Mouse (Mus musculus) MEL (cell line): ENCODE measurements around the gene Ndufa5.

ENCODE experiments used
- GABPA ChIP-seq: IDR thresholded peaks from 2 replicates; pipeline ENCODE4 v1.6.1; 2012; ENCODE audit warnings: low read depth, mild to moderate bottlenecking, inconsistent platforms, low read length, improper control_type of control experiment, moderate library complexity
- MAZ ChIP-seq: IDR thresholded peaks from 2 replicates; pipeline ENCODE4 v1.6.1; 2012; ENCODE audit warnings: low read depth, mild to moderate bottlenecking, inconsistent platforms, low read length, improper control_type of control experiment
- NELFE ChIP-seq: IDR thresholded peaks from 2 replicates; pipeline ENCODE4 v1.6.1; 2011; ENCODE audit warnings: low read depth, low read length, improper control_type of control experiment
- POLR2A ChIP-seq, 2 experiments: IDR thresholded peaks; 2 replicates each; pipeline ENCODE4 v1.6.1; 2011 to 2012; ENCODE audit warnings: low read length in 2 of 2, mild to moderate bottlenecking in 2 of 2, control low read depth in 1 of 2, improper control_type of control experiment in 1 of 2, low read depth in 1 of 2, moderate library complexity in 1 of 2; ENCODE audit not compliant: control insufficient read depth in 1 of 2, insufficient read depth in 1 of 2, poor library complexity in 1 of 2
- POLR2AphosphoS2 ChIP-seq: IDR thresholded peaks from 2 replicates; pipeline ENCODE4 v1.6.1; 2011; ENCODE audit warnings: low read length, improper control_type of control experiment
- ZC3H11A ChIP-seq: IDR thresholded peaks from 2 replicates; pipeline ENCODE4 v1.6.1; 2012; ENCODE audit warnings: low read depth, mild to moderate bottlenecking, inconsistent platforms, low read length, improper control_type of control experiment

- TF ChIP-seq POLR2AphosphoS2 (no peak), ZC3H11A (no peak), NELFE (no peak), MAZ (no peak), GABPA (no peak), POLR2A (IDR thresholded peaks at IDR 0.05; ENCODE audit: control insufficient read depth in 1 of 2, insufficient read depth in 1 of 2, low read depth in 1 of 2, low read length in 2 of 2, poor library complexity in 1 of 2) (no peak)
Measured at GRCm38 (mm10) chr6:24573319-24573718, 45.5 kb upstream of the Ndufa5 start.
